Mouse (Mus musculus) megakaryocyte progenitor cell, adult 5-6 weeks (primary cell): Measurements from ENCODE around the gene Timm23. TPM values are rescaled to one million over a fixed set of nuclear protein-coding genes. Genes with fewer than 3 reads are reported as not detected.
A peak's percentile ranks its signal among the peaks of the same experiment; 100 is the strongest.

Source experiments
- ATAC-seq: replicated peaks from 2 replicates; pipeline ENCODE4 v1.8.0; 2016; ENCODE audit warnings: mild to moderate bottlenecking, moderate TSS enrichment, inconsistent platforms; ENCODE audit not compliant: poor library complexity
- total RNA-seq, 2 experiments: library from RNA; stranded (forward) in 1 of 2; stranded (reverse) in 1 of 2; fragments of 157-497, 149-512 nt in 1 of 2; fragments of 200-1000 nt in 1 of 2; gene quantifications; 2 replicates each; pipeline versions ENCODE4 v1.2.3 to v1.2.4; 2015 to 2017

Gene Timm23
- total RNA-seq, 2 experiments from 2014 or later = 159 to 237 TPM

- peak; percentile 67 for ATAC-seq
These were observed 36.2 kb downstream of the Timm23 start for GRCm38 (mm10) chr14:32165278-32166061.

- ATAC-seq = no peak
These were observed 37.3 kb downstream of the Timm23 start for GRCm38 (mm10) chr14:32164173-32165051.

DNA sequence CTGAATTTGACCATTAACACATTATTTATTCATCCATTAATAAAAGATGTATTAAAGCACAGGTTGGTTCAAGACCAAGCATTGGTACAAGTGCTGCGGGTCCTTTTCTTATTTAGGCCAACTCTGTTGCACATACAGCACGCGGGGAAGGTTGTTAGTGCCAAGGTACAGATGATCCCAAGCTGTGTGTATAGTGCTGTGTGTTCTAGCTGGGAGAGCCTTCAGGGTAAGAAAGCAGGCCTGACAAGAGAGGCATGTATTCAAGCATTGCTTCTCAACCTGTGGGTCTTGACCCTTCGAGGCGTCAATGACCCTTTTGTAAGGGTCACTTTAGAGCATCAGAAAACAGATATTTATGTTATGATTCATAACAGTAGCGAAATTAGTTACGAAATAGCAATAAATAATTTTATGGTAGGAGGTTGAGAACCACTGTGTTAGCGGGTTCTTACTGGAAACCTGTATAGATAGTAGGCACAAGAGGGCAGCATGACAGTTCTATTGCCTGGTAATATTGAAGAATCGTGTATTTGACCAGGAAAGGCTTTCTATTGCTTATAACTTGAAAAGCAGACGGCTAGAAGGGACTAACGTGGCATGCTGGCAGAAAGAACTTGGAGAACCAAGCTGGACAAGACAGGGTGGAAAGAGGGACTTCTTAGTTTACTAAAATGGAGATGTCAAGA lies 38.4 kb downstream of the Timm23 start:
- ATAC-seq = no peak

DNA sequence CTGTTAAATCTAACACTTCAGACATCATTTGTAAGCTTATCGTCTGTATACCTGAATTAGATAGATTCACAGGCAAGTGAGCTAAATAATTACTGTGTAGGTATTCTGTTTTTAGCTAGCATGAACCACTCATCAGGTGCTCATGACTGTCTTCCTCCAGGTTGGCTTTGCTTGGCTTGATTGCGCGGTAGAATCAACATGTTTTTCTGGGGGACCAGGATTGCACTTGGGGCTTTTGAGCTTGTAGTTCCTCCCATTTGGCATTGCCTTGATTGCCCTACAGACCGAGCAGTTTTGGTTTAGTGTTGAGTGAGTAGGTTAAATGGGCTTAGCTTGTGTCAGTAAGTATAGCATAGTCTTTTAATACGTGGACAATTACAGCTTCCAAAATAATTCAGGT lies 39.5 kb downstream of the Timm23 start:
- ATAC-seq = no peak

DNA sequence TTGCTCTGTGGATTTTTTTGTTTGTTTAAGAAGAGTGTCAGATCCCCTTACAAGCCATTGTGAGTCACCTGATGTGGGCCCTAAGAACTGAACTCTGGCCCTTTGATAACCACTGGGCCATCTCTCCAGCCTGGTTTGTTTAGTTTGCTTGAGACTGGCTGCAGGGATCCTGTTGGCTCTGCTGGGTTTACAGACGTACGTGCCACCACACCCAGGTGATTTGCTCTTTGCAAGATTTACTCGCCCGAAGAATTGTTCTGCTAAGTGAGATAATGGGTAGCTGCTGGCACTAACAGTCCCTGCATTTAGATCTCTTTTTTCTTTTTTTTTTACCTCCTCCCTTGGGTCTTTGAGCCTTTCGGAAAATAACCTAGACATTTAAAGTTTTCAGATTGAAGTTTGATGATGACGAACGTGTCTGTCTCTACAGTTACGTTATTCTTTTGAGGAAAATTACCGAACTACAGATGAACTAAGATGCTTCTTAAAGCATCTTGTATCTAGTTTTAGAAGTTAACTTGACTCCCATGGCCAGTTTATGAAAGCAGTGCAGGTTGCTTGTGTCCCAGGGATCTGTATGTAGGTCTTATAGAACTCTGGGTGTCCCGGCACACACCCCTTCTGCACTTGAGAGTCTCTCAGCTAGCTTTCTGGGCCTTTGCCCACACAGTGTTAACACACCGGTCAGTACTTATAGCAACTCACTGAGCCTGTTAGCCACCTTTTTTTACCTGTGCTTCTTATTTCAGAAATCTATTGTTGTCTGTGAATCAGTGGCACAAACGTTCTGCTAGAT lies 40.4 kb downstream of the Timm23 start:
- ATAC-seq = peak; percentile 34

GRCm38 (mm10) chr14:32160563-32160962 lies 41.1 kb downstream of the Timm23 start:
- ATAC-seq = no peak

DNA sequence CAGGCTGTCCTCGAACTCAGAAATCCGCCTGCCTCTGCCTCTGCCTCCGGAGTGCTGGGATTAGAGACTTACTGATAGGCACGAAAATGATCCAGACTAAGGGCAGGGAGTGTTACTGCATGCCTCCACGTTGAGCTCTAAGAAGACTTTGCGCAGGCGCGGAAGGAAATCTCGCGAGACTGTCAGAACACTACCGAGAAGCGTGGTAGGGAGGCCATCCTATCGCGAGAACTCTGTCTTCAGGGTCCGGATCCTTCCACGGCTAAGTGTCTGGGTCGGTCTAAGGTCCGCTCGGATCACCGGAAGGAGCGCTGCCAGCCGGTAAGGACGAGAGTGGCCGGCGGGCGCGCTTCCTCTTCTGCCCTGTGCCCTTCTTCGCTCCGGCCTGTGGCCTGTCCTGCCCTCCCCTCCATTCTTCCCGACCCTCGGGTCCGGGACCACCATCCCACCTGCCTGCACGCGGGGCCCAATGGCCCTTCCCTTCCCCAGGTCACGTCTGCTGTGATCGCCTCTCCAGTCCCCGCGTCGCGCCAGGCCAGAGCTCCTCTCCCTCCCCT lies 41.9 kb downstream of the Timm23 start, which contains the start of gene Ncoa4:
TSS of gene Ncoa4 (plus strand) at position 176 of the 557 bp plus-strand sequence.
- peak; percentile 83 for ATAC-seq

GRCm38 (mm10) chr14:32159150-32159670 lies 42.5 kb downstream of the Timm23 start:
- peak; percentile 35 for ATAC-seq

- peak; percentile 56 for ATAC-seq
These were observed 46.9 kb downstream of the Timm23 start for GRCm38 (mm10) chr14:32154758-32155157.

GRCm38 (mm10) chr14:32153156-32153555 lies 48.5 kb downstream of the Timm23 start:
- ATAC-seq = no peak

- ATAC-seq = peak; percentile 59
These were observed 49.3 kb downstream of the Timm23 start for GRCm38 (mm10) chr14:32152243-32152965.

- no peak for ATAC-seq
These were observed 50.8 kb downstream of the Timm23 start for GRCm38 (mm10) chr14:32150872-32151271.

DNA sequence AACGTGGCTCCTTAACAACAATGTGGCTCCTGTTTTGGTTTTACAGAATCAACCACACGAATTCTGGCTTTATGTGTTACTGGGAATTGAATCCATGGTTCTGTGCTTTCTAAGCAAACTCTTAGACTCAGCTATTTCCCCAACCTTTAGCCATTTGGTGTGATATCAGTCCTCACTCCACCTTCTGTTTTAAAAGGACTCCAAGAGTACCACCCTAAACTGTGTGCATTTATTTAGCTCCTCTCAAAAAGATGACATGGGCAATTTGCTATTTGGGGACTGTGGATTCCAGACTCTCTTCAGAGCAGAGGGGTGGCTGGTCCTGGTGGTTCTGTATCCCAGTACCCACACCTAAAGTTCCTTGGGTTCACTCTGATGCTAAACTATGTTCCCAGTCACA lies 55.1 kb downstream of the Timm23 start:
- ATAC-seq = no peak

- ATAC-seq = peak; percentile 88
These were observed 55.7 kb downstream of the Timm23 start for GRCm38 (mm10) chr14:32145809-32146511.

- no peak for ATAC-seq
These were observed 56.3 kb downstream of the Timm23 start for GRCm38 (mm10) chr14:32145401-32145800.

DNA sequence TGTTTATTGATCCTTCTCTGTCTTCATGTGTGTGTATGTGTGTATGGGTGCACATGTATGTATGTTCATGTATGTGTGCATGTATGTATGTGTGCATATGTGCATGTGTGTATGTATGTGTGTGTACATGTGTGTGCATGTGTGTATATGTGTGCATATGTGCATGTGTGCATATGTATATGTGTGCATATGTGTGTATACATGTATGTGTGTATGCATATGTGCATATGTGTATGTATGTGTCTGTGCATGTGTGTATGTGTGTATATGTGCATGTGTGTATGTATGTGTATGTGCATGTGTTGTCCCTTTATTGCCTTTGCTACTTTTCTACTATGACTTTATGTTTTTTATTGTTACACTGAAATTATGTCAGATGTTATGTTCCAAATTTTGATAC lies 57.0 kb downstream of the Timm23 start:
- no peak for ATAC-seq

- ATAC-seq = no peak
These were observed 60.0 kb downstream of the Timm23 start, which contains the start of gene Msmb for GRCm38 (mm10) chr14:32141723-32142122. TSS of gene Msmb (plus strand) at chr14:32142023.

GRCm38 (mm10) chr14:32140359-32140965 lies 61.2 kb downstream of the Timm23 start:
- ATAC-seq = peak; percentile 46
